Comparison of ENCODE assay signal across 19 mouse cellular contexts in genomic region chr2:126311056-126311455, GRCm38 (mm10).
DNase-seq lines count a peak whose midpoint lies in the region; ATAC-seq and TF ChIP-seq lines count a peak whose summit lies in the region.
"Had no signal": no experiment of that assay in that cellular context is flagged by ENCODE, and none has a peak within 500 bp of the region (broad histone marks: within the 10 kb centered on the region; RNA-seq: fewer than 3 reads in every experiment).

No protein-coding gene starts in this region.

- no peaks in the 10 kb centered on the region for H3K27me3 ChIP-seq in Patski
- H3K27me3 ChIP-seq: hindbrain, embryonic 12.5 days; hindbrain, embryonic 15.5 days; intestine, embryonic 15.5 days had no signal

- POLR2A ChIA-PET in Patski (lab: Charles Lee) = no interaction called here

- in situ Hi-C loops in Patski (cut with MboI; ENCODE audit: low pct_unique_long_range_greater_than_20kb) = no loop called here

- TF ChIP-seq CTCF in Patski (IDR thresholded peaks at IDR 0.05) = peak; percentile 25

- ATAC-seq in Patski = peak; percentile 40
- peak; percentile 39; the same call in 1 of the 2 replicates for ATAC-seq in granulocyte monocyte progenitor cell, adult 5-6 weeks (replicated peaks; ENCODE audit: poor library complexity, severe bottlenecking)
- ATAC-seq: forebrain, embryonic 14.5 days; forebrain, postnatal 0 days; intestine, embryonic 15.5 days had no signal

- DNase-seq in 3T3-L1 (ENCODE audit: low read depth, low spot score) = peak; percentile 60
- no peak for DNase-seq in Patski (ENCODE audit: low read depth, low spot score)
- no peak for DNase-seq in adrenal gland, adult (ENCODE audit: inconsistent age in 2 of 2, low spot score in 1 of 2)
- DNase-seq in right cerebral cortex, postnatal 25 days = no peak
- DNase-seq in testis, postnatal 10 days (ENCODE audit: low spot score) = no peak
- DNase-seq: adrenal gland, adult 8-10 months; adrenal gland, postnatal 25 days; B cell, adult 2 months; cerebellum, adult 11-12 months; cerebellum, adult 8-10 months; cerebellum, postnatal 14 days; forebrain, postnatal 0 days; gastrocnemius, postnatal 25 days; kidney, adult 11 months had no signal

- CTCF ChIA-PET in Patski (lab: Charles Lee) = no interaction called here
